Mouse (Mus musculus) left cerebral cortex, adult 18-20 months (tissue): ENCODE data around the gene Bcl3. TPM values are rescaled to one million over a fixed set of nuclear protein-coding genes. Genes with fewer than 3 reads are reported as not detected.
A peak's percentile ranks its signal among the peaks of the same experiment; 100 is the strongest.

Source experiments
- DNase-seq, 2 experiments: peaks; one replicate each; pipeline ENCODE4 v3.0.0; 2021 to 2022; ENCODE audit warnings: low spot score in 2 of 2, mixed read lengths in 1 of 2
- total RNA-seq, 2 experiments: library from RNA; stranded (reverse); gene quantifications; 2 replicates each; pipeline ENCODE4 v1.2.3; 2021

The Bcl3 gene
- total RNA-seq, 2 experiments from 2014 or later = 0.91 to 1.1 TPM

GRCm38 (mm10) chr7:19770375-19770754 is 52.2 kb downstream of the Bcl3 start:
- DNase-seq = peak; percentile 52 to 61

- DNase-seq = no peak
Observed at GRCm38 (mm10) chr7:19769434-19770374, 52.9 kb downstream of the Bcl3 start.

GRCm38 (mm10) chr7:19769001-19769400 is 53.6 kb downstream of the Bcl3 start:
- DNase-seq = no peak

- no peak for DNase-seq
Observed at GRCm38 (mm10) chr7:19768251-19768650, 54.3 kb downstream of the Bcl3 start.

GRCm38 (mm10) chr7:19764581-19764980 is 58.0 kb downstream of the Bcl3 start:
- no peak for DNase-seq

- DNase-seq = no peak
Observed at GRCm38 (mm10) chr7:19763829-19764477, 58.6 kb downstream of the Bcl3 start.

GRCm38 (mm10) chr7:19762283-19762682 is 60.3 kb downstream of the Bcl3 start:
- DNase-seq = no peak

GRCm38 (mm10) chr7:19760021-19760420 is 62.5 kb downstream of the Bcl3 start:
- DNase-seq = no peak

GRCm38 (mm10) chr7:19758623-19759022 is 63.9 kb downstream of the Bcl3 start:
- no peak for DNase-seq

Other genes starting within 250 kb of the Bcl3 start
- gene Zfp296, start 245.5 kb downstream of the Bcl3 start, total RNA-seq = 1 to 10 TPM; 2.0 to 2.7 TPM
- 10 to 100 TPM; 51.0 to 53.7 TPM for gene Gemin7, start 245.2 kb downstream of the Bcl3 start, total RNA-seq
- gene Clasrp, start 218.3 kb downstream of the Bcl3 start, total RNA-seq = 10 to 100 TPM; 70.4 to 87.0 TPM
- gene Relb, start 193.3 kb downstream of the Bcl3 start, total RNA-seq = 1 to 10 TPM; 7.5 to 8.1 TPM
- gene Clptm1, start 157.7 kb downstream of the Bcl3 start, total RNA-seq = 100 to 1,000 TPM; 151 to 152 TPM
- gene Apoc2, start 144.8 kb downstream of the Bcl3 start, total RNA-seq = not detected
- not detected for gene Gm44805, start 141.3 kb downstream of the Bcl3 start, total RNA-seq
- gene Apoc4, start 141.3 kb downstream of the Bcl3 start, total RNA-seq = not detected
- gene Apoc1, start 130.1 kb downstream of the Bcl3 start, total RNA-seq = 1 to 10 TPM; 3.9 to 5.3 TPM
- gene Apoe, start 123.6 kb downstream of the Bcl3 start, total RNA-seq = 1,000 to 10,000 TPM; 1,855 to 2,066 TPM
- gene Tomm40, start 107.3 kb downstream of the Bcl3 start, total RNA-seq = 100 to 1,000 TPM; 116 to 122 TPM
- 1 to 10 TPM; 6.7 to 8.6 TPM for gene Nectin2, start 72.3 kb downstream of the Bcl3 start, total RNA-seq
- gene Bcam, start 51.8 kb downstream of the Bcl3 start, total RNA-seq = 10 to 100 TPM; 18.6 to 19.1 TPM
- not detected for gene Cblc, start 26.0 kb downstream of the Bcl3 start, total RNA-seq
- 1 to 10 TPM; 2.0 to 2.4 TPM for gene Gm19345, start 29.2 kb upstream of the Bcl3 start, total RNA-seq
- not detected for gene Ceacam16, start 38.5 kb upstream of the Bcl3 start, total RNA-seq
- gene Ceacam19, start 65.2 kb upstream of the Bcl3 start, total RNA-seq = not detected
- 10 to 100 TPM; 13.0 to 15.7 TPM for gene Pvr, start 98.4 kb upstream of the Bcl3 start, total RNA-seq
- not detected for gene Igsf23, start 128.0 kb upstream of the Bcl3 start, total RNA-seq
- gene Ceacam20, start 142.6 kb upstream of the Bcl3 start, total RNA-seq = not detected
- gene Nlrp9b, start 168.7 kb upstream of the Bcl3 start, total RNA-seq = not detected